Mouse (Mus musculus): ENCODE measurements around the gene 1810046K07Rik.

Gene 1810046K07Rik

DNA sequence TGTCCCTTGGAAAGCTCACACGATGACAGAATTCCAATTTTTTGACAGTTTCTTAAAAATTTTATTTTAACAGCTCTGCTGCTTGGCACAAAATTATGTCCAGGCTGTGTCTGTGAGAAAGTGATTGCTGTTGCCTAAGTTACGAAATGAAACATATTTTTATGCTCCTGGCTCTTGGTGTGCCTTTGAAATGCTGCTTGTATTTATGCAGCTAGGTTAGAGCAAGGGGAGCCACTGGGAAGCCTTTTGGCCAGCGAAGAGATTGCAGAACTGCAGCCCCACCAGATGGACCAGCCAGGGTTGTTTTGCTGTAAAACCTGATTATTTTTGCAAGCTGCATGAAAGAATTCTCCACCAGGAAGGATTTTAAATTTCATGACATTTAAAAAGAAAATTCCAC is 23.6 kb downstream of the 1810046K07Rik start:
- no peak for DNase-seq (ENCODE audit: low read depth, low spot score)

DNA sequence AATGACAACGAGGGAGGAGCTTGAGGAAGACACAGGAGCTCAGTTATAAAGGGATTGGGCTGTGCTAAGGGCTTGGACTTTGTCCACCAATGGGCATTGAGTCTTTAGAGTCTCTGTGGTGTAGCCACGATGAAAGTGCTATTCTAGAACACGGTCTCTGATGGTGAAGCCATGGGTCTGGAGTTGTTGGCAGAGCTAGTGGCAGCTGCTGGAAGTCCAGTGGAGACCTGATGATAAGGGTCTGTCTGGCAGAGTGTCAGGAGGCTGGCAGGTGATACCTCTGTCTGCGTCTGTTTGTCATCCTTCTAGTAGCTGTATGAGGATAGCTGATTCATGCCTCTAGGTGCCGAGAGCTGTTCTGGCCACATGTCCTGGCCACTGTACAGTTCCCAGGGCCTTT is 24.7 kb downstream of the 1810046K07Rik start:
- no peak for DNase-seq (ENCODE audit: low read depth, low spot score)

DNA sequence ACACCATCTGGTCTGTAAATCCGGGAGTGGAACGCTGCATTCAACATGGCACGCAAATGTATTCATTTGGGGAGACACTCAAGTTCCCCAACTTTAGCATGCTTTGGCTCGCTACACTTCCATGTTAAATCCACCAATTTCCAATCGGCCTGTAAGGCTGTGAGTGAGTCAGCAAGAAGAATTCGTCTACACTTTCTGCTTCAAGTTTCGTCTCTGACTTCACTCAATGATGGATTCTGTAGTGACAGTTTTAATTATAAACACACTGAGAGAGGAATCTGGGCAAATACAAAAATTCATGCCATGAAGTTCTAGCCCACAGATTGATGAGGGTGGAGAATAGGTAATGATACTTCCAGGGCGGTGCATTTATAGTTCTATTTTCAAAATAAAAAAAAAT is 35.2 kb downstream of the 1810046K07Rik start:
- no peak for DNase-seq (ENCODE audit: low read depth, low spot score)

DNA sequence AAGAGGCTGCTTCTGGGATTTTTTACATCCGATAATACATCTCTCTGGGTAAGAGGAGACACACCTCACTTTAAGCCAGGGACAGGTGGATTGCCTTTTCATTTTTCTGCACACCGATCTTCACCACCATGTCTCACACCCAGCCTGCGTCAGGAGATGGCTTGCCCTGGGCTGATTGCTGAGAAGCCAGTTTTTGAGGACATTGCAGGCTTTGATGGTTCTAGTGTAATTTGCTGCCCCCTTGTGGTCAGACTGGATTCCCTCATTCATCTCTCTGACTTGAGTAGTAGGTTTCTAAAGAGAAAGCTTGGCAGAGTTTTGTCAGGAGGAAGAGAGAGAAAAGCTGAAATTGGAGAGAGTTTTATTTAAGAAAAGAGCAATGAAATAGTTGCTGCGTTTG is 36.0 kb downstream of the 1810046K07Rik start:
- peak; percentile 46 for DNase-seq (ENCODE audit: low read depth, low spot score)

DNA sequence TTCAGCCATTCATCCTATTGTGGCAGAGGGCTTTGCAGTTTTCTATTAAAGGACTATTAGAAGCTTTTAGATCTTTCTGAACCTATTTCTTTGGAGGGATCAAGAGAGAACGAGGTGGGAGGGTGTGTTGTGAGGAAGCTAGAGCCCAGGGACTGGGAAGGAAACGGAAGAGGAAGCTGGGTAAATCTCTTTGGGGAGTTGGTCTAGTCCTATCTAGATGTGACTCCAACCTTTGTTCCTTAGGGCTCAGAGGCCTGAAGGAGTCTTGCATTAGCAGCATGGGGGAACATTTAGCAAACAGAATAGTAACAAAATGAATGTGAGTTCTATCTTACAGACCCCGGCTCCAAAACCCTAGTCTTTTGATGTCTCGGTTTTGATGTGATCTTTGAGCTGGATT is 37.7 kb downstream of the 1810046K07Rik start:
- DNase-seq (ENCODE audit: low read depth, low spot score), result no peak

DNA sequence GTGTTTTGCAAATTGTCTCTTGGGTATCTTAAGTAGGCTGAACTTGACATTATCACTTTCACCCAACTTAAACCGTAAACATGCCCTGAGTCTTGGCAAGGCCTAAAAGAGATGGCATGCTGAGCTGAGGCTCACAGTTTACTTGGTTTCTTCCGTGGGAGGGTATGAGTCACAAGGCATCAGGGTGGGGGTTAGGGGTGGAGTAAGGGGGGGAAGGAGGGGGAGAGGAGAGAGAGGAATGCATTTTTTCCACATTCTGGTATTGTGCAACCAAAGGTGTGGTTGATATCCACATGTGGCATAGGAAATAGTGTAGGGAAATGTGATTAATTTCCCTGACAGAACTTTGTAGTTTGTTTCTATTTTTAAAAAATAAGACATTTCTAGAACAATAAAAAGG is 42.6 kb downstream of the 1810046K07Rik start:
- no peak for DNase-seq (ENCODE audit: low read depth, low spot score)

DNA sequence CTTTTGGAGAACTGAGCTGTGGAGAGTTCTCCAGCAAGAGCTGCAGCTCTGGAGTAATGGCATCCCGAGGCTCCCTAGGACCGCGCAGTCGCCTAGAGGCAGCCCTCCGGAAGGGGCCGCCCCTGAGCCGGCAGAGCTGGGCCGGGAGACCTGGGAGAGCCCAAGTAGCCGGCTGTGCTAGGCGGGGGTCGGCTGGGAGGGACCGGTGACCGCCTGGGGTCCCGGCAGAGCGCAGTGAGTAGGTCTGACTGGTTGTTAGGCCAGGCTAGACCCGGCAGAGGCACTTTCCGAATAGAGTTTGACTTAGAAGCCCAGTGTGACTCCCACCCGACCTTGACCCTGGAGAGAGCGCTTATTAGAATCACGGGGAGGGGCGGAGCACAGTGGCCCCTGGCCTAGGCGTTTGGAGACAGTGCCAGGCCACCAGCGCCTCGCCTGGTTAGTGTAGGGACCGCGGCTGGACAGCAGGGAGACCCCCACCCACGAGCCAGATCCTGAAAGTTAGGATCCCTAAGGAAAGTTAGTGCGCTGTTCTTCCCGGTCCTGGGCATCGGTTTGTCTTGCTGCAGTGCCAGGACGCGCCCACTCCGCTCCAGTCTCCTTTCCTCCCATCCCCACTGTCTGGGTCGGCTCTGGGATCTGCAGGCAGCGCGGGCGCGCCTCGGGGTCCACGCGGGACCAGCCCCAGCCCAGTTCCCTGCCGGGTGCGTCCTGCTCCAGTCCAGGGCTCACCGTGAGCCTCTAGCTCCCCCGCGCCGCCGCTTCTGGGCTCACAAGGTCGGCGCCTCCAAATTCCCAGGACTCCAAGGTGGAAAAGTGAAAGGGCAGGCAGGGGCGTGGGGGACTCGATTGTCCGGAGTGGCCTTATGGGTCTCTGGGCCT is 50.0 kb downstream of the 1810046K07Rik start, which contains the start of gene Colca2:
TSS of gene Colca2 (minus strand) at position 70 of the 882 bp plus-strand sequence.
- DNase-seq (ENCODE audit: low read depth, low spot score), result no peak

DNA sequence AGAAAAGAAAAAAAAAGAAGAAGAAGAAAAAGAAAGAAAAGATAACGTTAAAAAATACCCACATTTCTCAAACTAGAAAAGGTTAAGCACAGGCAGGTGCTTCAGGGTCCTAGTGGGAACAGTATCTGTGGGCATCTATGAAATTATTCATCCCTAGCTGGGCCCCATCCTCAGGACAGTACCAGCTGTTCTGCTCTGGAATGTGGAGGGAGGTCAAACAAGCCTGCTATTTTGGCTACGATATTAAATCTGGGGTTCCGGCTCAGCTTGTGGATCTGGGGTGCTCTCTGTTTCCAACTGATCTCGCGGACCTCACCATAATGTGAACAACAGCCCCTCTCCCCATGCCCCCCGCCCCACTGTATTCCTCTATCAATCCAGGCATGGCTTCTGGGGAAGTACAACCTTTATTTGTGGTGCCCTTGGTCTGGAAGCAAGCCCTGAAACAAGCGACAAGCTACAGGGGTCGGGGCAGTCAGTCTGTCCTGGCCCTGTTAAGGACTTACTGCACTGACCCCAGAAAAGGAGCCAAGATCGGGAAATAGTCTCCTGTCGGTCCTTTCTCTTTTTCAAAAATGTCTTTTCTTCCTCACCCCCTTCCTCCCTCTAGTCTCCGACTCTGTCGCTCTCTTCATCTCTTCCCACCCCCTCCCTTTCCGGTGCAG is 50.8 kb downstream of the 1810046K07Rik start:
- no peak for DNase-seq (ENCODE audit: low read depth, low spot score)

DNA sequence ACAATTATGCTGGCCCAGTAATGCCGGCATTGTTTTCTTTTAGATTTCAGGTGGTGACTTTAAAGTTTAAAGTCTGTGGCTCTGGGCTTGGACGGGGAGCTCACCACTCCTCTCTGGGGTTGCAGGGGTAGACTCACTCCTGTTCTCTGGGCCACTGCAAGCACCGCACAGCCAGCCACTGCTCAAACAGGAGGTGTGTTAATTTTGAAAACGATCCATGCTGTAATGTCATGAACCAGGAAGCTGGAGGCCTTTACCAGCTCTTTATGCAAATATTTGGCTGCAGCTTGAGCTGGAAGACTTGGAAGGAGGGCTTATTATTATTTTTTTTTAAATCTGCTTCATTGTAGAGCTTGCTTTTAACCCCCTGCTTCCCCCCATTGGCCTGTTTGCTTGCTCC is 54.0 kb downstream of the 1810046K07Rik start:
- no peak for DNase-seq (ENCODE audit: low read depth, low spot score)

DNA sequence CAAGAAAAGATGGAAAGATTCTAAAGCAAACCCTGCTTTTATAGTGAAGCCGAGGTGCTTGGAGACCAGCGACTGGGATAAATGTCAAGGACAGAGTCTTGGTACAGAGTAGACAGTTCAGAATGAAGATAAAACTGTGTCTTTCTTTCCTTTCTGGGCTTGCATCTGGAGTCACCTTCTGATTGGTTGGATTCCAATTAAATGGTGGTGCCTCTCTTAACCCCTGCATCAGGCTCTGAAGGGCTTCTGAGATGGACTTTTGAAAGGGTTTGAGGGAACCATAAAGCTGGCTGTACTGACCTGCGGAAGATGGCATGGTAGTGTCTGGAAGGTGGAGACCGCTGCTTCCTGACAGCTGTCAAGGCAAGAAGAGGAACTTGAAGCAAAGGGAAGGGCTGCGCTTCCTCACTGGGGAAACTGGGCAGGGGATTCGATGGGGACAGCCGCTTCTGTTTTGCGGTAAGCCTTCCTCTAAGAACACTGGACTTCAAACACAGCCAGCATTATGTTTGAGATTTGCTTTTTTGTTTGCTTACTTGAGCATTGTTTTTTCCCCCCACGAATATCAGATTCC is 55.0 kb downstream of the 1810046K07Rik start:
- DNase-seq (ENCODE audit: low read depth, low spot score), result no peak

DNA sequence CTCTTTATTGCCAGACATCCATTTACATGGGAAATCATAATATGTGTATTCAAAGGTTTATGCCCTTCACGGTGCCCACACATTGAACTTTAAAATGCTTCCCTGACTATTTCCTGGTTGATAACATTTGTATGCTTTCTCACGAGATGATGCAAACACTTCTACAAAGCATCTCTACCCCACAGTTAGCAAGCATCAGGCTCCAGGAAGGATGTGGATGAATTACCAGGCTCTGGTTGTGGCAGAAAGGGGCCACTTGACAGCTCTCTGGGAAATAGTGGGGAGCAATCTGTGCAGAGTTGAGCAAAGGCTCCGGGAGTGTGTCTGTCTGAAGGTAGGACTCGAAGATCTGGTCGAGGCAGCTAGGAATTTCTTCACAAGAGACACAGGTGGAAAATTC is 56.6 kb downstream of the 1810046K07Rik start:
- DNase-seq (ENCODE audit: low read depth, low spot score), result no peak

DNA sequence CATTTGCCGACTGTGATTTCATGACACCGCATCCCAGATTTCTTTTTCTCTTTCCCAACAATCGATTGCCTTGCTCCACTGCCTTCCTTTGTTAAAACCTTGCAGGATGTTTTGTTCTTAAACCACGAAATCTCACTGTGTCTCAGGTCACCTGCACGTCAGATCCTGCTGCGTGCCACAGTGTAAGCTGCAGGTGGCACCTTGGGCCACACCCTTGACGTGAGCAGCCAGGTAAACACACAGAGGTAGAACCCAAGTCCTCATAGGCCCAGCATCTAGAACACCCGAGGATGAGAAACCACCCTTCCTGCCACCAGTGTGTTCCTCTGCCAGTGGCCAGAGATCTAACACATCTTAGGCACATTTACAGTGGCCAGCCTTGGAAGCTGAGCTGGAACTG is 57.6 kb downstream of the 1810046K07Rik start:
- DNase-seq (ENCODE audit: low read depth, low spot score), result no peak

DNA sequence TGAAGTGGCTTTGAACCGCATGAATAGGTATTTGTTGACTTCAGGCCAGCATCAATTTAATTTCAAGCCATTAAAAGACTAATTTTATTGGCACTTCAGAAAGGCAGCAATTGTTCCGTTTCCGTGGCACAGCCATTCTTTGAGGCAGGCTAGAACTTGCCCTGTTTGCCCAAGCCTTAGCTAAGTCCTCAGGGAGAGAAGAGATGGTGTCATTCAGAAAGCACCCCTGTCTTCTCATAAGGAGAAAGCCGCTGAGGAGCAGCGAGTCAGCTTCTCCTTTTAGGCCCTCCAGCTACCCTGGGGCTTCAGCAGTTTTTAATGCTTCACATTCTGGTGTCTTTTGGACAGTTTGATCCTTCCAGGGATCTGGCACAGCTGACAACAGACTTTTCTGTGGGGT is 59.9 kb downstream of the 1810046K07Rik start:
- DNase-seq (ENCODE audit: low read depth, low spot score), result no peak

DNA sequence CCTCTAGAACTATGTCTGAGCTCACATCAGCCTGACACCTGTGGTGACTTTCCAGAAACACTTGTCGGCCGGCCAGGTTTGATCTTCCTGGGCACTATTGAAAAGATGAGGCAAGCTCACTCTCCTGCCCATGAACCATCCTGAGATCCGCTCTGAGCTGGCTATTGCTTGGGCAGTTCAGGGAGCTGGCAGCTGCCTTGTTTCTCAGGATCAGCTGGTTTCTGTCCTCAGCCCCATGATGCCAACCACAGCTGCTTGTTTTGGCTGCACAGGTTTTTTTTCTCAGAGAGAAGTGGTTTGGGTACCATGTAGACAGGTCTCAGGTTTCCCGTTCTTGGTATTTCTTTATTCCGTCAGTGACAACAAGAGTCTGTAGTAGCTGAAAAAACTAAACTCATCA is 70.3 kb downstream of the 1810046K07Rik start:
- no peak for DNase-seq (ENCODE audit: low read depth, low spot score)

DNA sequence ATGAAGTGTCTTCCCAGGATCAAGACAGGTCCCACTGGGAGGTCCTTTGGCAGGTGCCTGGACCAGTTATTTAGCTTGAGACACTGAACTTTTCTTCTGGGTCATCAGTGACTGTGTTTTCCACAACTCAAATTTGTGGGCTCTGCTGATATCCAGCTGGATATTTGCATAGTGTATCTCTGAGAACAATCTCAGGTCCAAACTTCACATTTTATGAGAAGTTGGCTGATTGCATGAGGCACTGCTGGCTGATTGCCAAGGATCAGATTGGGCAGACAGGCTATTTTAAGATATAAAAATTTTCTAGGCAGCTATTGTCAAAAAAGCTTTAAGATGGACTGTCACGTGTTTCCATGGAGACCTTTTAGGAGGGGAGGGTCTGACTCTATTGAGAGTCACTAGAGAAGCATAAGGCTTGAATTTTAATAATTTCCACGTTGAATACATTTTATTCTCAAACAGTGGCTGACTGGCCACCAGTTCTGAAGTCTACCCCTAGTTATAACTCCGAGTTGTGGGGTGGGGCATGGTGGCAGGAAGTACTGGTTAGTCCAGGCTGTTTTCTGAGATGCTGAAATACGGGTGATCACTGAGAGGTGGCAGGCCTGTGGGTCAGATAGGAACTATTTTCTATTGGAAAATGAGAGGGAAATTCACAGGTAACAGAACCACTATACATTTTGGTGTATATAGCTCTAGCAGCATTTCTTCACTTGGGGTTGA is 71.8 kb downstream of the 1810046K07Rik start:
- no peak for DNase-seq (ENCODE audit: low read depth, low spot score)
